Mouse (Mus musculus) olfactory bulb, adult 2 months (tissue): ENCODE results near the gene Epop.

Source experiments
- CTCF ChIP-seq: fragments of 200-500 bp; IDR thresholded peaks from 2 replicates; pipeline ENCODE4 v1.5.1; 2012; ENCODE audit warnings: low read depth, mild to moderate bottlenecking, low read length, moderate library complexity; ENCODE audit not compliant: insufficient read depth
- POLR2A ChIP-seq: fragments of 200-500 bp; IDR thresholded peaks from 2 replicates; pipeline ENCODE4 v1.6.1; 2012; ENCODE audit warnings: mild to moderate bottlenecking, low read depth, low read length, moderate library complexity; ENCODE audit not compliant: insufficient read depth

DNA sequence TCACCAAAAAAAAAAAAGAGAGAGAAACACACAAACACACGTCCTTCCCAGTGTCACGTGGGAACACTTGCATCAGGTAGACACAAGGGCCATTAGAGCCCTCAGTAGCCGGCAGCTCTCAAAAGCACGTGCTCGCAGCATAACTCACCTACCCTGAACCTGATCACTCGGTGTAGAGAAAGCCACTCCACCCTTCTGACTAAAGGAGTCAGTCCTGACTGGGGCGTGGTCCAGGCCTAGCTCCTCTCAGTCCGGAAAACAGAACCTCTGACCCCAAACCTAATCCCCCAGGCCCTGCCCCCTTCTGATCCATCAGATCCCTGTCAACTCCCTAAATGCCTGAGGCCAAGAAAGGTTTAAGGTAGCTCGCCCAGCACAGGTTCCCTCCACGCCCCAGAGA, 2.7 kb downstream of the Epop start:
- TF ChIP-seq CTCF (no peak), POLR2A (no peak)
